Mouse (Mus musculus) hindbrain, postnatal 0 days (tissue): Measurements from ENCODE around the gene S100a13. TPM values are rescaled to one million over a fixed set of nuclear protein-coding genes. Genes with fewer than 3 reads are reported as not detected.

ENCODE experiments used
- ATAC-seq: fragments of 200-750 bp; cut with Nextera tagmentation; 2 replicates; pipeline ENCODE4 v1.8.0; 2017; ENCODE audit warnings: mild to moderate bottlenecking, moderate TSS enrichment, moderate library complexity
- DNase-seq: peaks from one replicate; pipeline ENCODE4 v3.0.0-alpha.2; 2015; ENCODE audit warnings: low spot score
- H3K27ac ChIP-seq: fragments of 300-500 bp; sonication (generic); 2 replicates; pipeline ENCODE4 v1.5.1; 2014; ENCODE audit warnings: mild to moderate bottlenecking
- H3K27me3 ChIP-seq: fragments of 300-500 bp; sonication (generic); 2 replicates; pipeline ENCODE4 v1.6.1; 2014; ENCODE audit warnings: low read length, mixed read lengths; ENCODE audit not compliant: insufficient read depth
- H3K36me3 ChIP-seq: fragments of 300-500 bp; sonication (generic); 2 replicates; pipeline ENCODE4 v1.6.1; 2014; ENCODE audit warnings: low read length, mixed read lengths; ENCODE audit not compliant: insufficient read depth
- H3K4me1 ChIP-seq: fragments of 300-500 bp; sonication (generic); 2 replicates; pipeline ENCODE4 v1.6.1; 2014; ENCODE audit warnings: antibody characterized with exemption, low read length, mixed read lengths; ENCODE audit not compliant: insufficient read depth
- H3K4me2 ChIP-seq: fragments of 300-500 bp; sonication (generic); 2 replicates; pipeline ENCODE4 v1.6.1; 2014; ENCODE audit warnings: low read depth, mild to moderate bottlenecking, low read length, moderate library complexity, mixed read lengths
- H3K4me3 ChIP-seq: fragments of 300-500 bp; sonication (generic); 2 replicates; pipeline ENCODE4 v1.5.1; 2014; ENCODE audit warnings: low read length
- H3K9ac ChIP-seq: fragments of 300-500 bp; sonication (generic); replicated peaks from 2 replicates; pipeline ENCODE4 v1.6.1; 2014; ENCODE audit warnings: mild to moderate bottlenecking, low read length, moderate library complexity, mixed read lengths
- H3K9me3 ChIP-seq: fragments of 300-500 bp; sonication (generic); 2 replicates; pipeline ENCODE4 v1.6.1; 2016; ENCODE audit warnings: low read length, mixed read lengths
- CTCF ChIP-seq: IDR thresholded peaks from 2 replicates; pipeline ENCODE4 v1.5.1; 2016; ENCODE audit warnings: antibody characterized with exemption, control low read depth, low read depth
- WGBS: fragments of 180-500 bp; shearing (Covaris S2); extraction: QIAGEN DNeasy Blood & Tissue Kit; methylation state at CpG from one replicate; pipeline ENCODE4 v1.1.7; 2014; 5-methylcytosine and 5-hydroxymethylcytosine counted together
- polyA plus RNA-seq: library from polyadenylated mRNA; unstranded; fragments of >200 nt; fragmentation: Nextera tagmentation; extraction: Ambion mirVana; gene quantifications from 2 replicates; pipeline ENCODE4 v1.2.1, GENCODE M21; 2015
- total RNA-seq: library from RNA; depleted of rRNA; stranded (reverse); fragments of >200 nt; gene quantifications from 2 replicates; pipeline ENCODE4 v1.2.3, GENCODE M21; 2014

Gene S100a13
- total and polyA plus RNA-seq, 2 experiments from 2014 or later: 10.9 to 37.9 TPM

- 81% methylated on average over 9 of the region's 9 CpGs for WGBS
- Histone ChIP-seq H3K9ac (no peak overlapping the region), H3K27me3 (peaks cover 4% of the 10 kb centered on the region), H3K4me2 (peak overlapping the region; percentile 56; the same call in 1 of the 2 replicates), H3K9me3 (no peaks in the 10 kb centered on the region), H3K36me3 (no peaks in the 10 kb centered on the region), H3K27ac (no peak overlapping the region), H3K4me3 (no peak overlapping the region), H3K4me1 (peaks cover 7% of the 10 kb centered on the region; the same call in 1 of the 2 replicates)
- DNase-seq (no peak), ATAC-seq (no peak)
- no peak for TF ChIP-seq CTCF
Measured at GRCm38 (mm10) chr3:90512948-90513642, 1.1 kb upstream of the S100a13 start.

GRCm38 (mm10) chr3:90514691-90515090 is 456 bp downstream of the S100a13 start:
- peak overlapping the region; percentile 56 for H3K4me2 ChIP-seq
- H3K27me3 ChIP-seq: peaks cover 4% of the 10 kb centered on the region
- peak overlapping the region; percentile 26 for H3K4me3 ChIP-seq
- ATAC-seq (peak; percentile 54), DNase-seq (peak; percentile 28)
- H3K9ac ChIP-seq: 0 out of 2 replicates have a peak overlapping the region, but pooled peaks have one; percentile 13
- TF ChIP-seq CTCF: no peak
- peaks cover 7% of the 10 kb centered on the region; the same call in 1 of the 2 replicates for H3K4me1 ChIP-seq
- no peaks in the 10 kb centered on the region for H3K9me3 ChIP-seq
- H3K27ac ChIP-seq: peak overlapping the region; percentile 42; the same call in 1 of the 2 replicates
- no peaks in the 10 kb centered on the region for H3K36me3 ChIP-seq
- WGBS: 1% methylated on average over 10 of the region's 10 CpGs

GRCm38 (mm10) chr3:90515242-90515641 is 1.0 kb downstream of the S100a13 start:
- Histone ChIP-seq H3K4me3 (peak overlapping the region; percentile 26), H3K27me3 (peaks cover 4% of the 10 kb centered on the region), H3K27ac (0 out of 2 replicates have a peak overlapping the region, but pooled peaks have one; percentile 42), H3K4me1 (peaks cover 7% of the 10 kb centered on the region; the same call in 1 of the 2 replicates), H3K4me2 (peak overlapping the region; percentile 56), H3K9ac (0 out of 2 replicates have a peak overlapping the region, but pooled peaks have one; percentile 13), H3K36me3 (no peaks in the 10 kb centered on the region), H3K9me3 (no peaks in the 10 kb centered on the region)
- no peak for TF ChIP-seq CTCF
- DNase-seq: no peak
- 41% methylated on average over 1 of the region's 1 CpGs for WGBS
- no peak for ATAC-seq

GRCm38 (mm10) chr3:90515789-90516188 is 1.6 kb downstream of the S100a13 start:
- no peak for TF ChIP-seq CTCF
- no peak overlapping the region for H3K9ac ChIP-seq
- H3K27me3 ChIP-seq: peaks cover 4% of the 10 kb centered on the region
- H3K4me1 ChIP-seq: peaks cover 7% of the 10 kb centered on the region; the same call in 1 of the 2 replicates
- H3K4me2 ChIP-seq: no peak overlapping the region
- WGBS: 85% methylated on average over 4 of the region's 4 CpGs
- H3K4me3 ChIP-seq: no peak overlapping the region
- no peak overlapping the region for H3K27ac ChIP-seq
- DNase-seq: no peak
- no peaks in the 10 kb centered on the region for H3K9me3 ChIP-seq
- ATAC-seq: no peak
- H3K36me3 ChIP-seq: no peaks in the 10 kb centered on the region

- Histone ChIP-seq H3K9me3 (no peaks in the 10 kb centered on the region), H3K9ac (no peak overlapping the region), H3K4me2 (no peak overlapping the region), H3K27me3 (peaks cover 4% of the 10 kb centered on the region), H3K36me3 (no peaks in the 10 kb centered on the region), H3K4me1 (peaks cover 7% of the 10 kb centered on the region; the same call in 1 of the 2 replicates), H3K27ac (no peak overlapping the region), H3K4me3 (no peak overlapping the region)
- WGBS: 83% methylated on average over 4 of the region's 4 CpGs
- DNase-seq (no peak), ATAC-seq (no peak)
- TF ChIP-seq CTCF: no peak
Measured at GRCm38 (mm10) chr3:90517711-90518110, 3.5 kb downstream of the S100a13 start.

GRCm38 (mm10) chr3:90525421-90525820 is 11.2 kb downstream of the S100a13 start:
- TF ChIP-seq CTCF: peak; percentile 80
- Histone ChIP-seq H3K9me3 (no peaks in the 10 kb centered on the region), H3K9ac (no peak overlapping the region), H3K4me3 (no peak overlapping the region), H3K27me3 (no peaks in the 10 kb centered on the region), H3K27ac (no peak overlapping the region), H3K4me1 (no peaks in the 10 kb centered on the region), H3K36me3 (no peaks in the 10 kb centered on the region), H3K4me2 (no peak overlapping the region)
- 0 out of 2 replicates have a peak, but pooled peaks have one; percentile 69 for ATAC-seq
- DNase-seq: peak; percentile 80
- WGBS: 66% methylated on average over 4 of the region's 4 CpGs

- Histone ChIP-seq H3K9ac (no peak overlapping the region), H3K9me3 (no peaks in the 10 kb centered on the region), H3K36me3 (no peaks in the 10 kb centered on the region), H3K27me3 (no peaks in the 10 kb centered on the region), H3K4me2 (no peak overlapping the region), H3K4me1 (no peaks in the 10 kb centered on the region), H3K4me3 (no peak overlapping the region), H3K27ac (no peak overlapping the region)
- WGBS: 87% methylated on average over 2 of the region's 2 CpGs
- TF ChIP-seq CTCF: no peak
- ATAC-seq: no peak
- no peak for DNase-seq
Measured at GRCm38 (mm10) chr3:90526076-90526475, 11.8 kb downstream of the S100a13 start.
